Mouse (Mus musculus) midbrain, postnatal 0 days (tissue): Measurements from ENCODE around the gene Rnft2. TPM values are rescaled to one million over a fixed set of nuclear protein-coding genes. Genes with fewer than 3 reads are reported as not detected.
A peak's percentile ranks its signal among the peaks of the same experiment; 100 is the strongest.

Experiments
- ATAC-seq: fragments of 200-750 bp; cut with Nextera tagmentation; 2 replicates; pipeline ENCODE4 v1.8.0; 2017; ENCODE audit warnings: moderate number of reproducible peaks, mild to moderate bottlenecking, moderate TSS enrichment, moderate library complexity; ENCODE audit not compliant: low FRiP score
- DNase-seq: peaks from one replicate; pipeline ENCODE4 v3.0.0-alpha.2; 2015; ENCODE audit warnings: low spot score
- H3K27ac ChIP-seq: fragments of 300-500 bp; sonication (generic); 2 replicates; pipeline ENCODE4 v1.5.1; 2014; ENCODE audit warnings: low read depth, mild to moderate bottlenecking, low read length, mixed read lengths
- H3K27me3 ChIP-seq: fragments of 300-500 bp; sonication (generic); 2 replicates; pipeline ENCODE4 v1.6.1; 2014; ENCODE audit warnings: low read length, control low read depth, mixed read lengths; ENCODE audit not compliant: insufficient read depth
- H3K36me3 ChIP-seq: fragments of 300-500 bp; sonication (generic); 2 replicates; pipeline ENCODE4 v1.6.1; 2014; ENCODE audit warnings: low read length, control low read depth, mixed read lengths; ENCODE audit not compliant: insufficient read depth
- H3K4me1 ChIP-seq: fragments of 300-500 bp; sonication (generic); 2 replicates; pipeline ENCODE4 v1.6.1; 2014; ENCODE audit warnings: mild to moderate bottlenecking, control low read depth, antibody characterized with exemption, low read length, mixed read lengths; ENCODE audit not compliant: insufficient read depth
- H3K4me2 ChIP-seq: fragments of 300-500 bp; sonication (generic); 2 replicates; pipeline ENCODE4 v1.6.1; 2014; ENCODE audit warnings: low read depth, mild to moderate bottlenecking, low read length, mixed read lengths; ENCODE audit not compliant: poor library complexity, severe bottlenecking
- H3K4me3 ChIP-seq: fragments of 300-500 bp; sonication (generic); 2 replicates; pipeline ENCODE4 v1.5.1; 2014; ENCODE audit warnings: low read depth, mild to moderate bottlenecking, low read length, moderate library complexity
- H3K9ac ChIP-seq: fragments of 300-500 bp; sonication (generic); replicated peaks from 2 replicates; pipeline ENCODE4 v1.6.1; 2014; ENCODE audit warnings: mild to moderate bottlenecking, low read length, moderate library complexity, mixed read lengths; ENCODE audit not compliant: poor library complexity, severe bottlenecking
- H3K9me3 ChIP-seq: fragments of 300-500 bp; sonication (generic); 2 replicates; pipeline ENCODE4 v1.6.1; 2016; ENCODE audit warnings: low read length, control low read depth
- CTCF ChIP-seq: IDR thresholded peaks from 2 replicates; pipeline ENCODE4 v1.5.1; 2016; ENCODE audit warnings: antibody characterized with exemption, mild to moderate bottlenecking
- WGBS: fragments of 180-500 bp; shearing (Covaris S2); extraction: QIAGEN DNeasy Blood & Tissue Kit; methylation state at CpG from one replicate; pipeline ENCODE4 v1.1.7; 2014; 5-methylcytosine and 5-hydroxymethylcytosine counted together
- polyA plus RNA-seq: library from polyadenylated mRNA; unstranded; fragments of >200 nt; fragmentation: Nextera tagmentation; extraction: Ambion mirVana; gene quantifications from 2 replicates; pipeline ENCODE4 v1.2.1, GENCODE M21; 2015
- total RNA-seq: library from RNA; depleted of rRNA; stranded (reverse); fragments of >200 nt; gene quantifications from 2 replicates; pipeline ENCODE4 v1.2.3, GENCODE M21; 2014

The Rnft2 gene
- total and polyA plus RNA-seq, 2 experiments from 2014 or later = 14.3 to 125 TPM

- peaks cover 4% of the 10 kb centered on the region; the same call in 1 of the 2 replicates for H3K4me1 ChIP-seq
- TF ChIP-seq CTCF = peak; percentile 54
- DNase-seq (peak; percentile 51), ATAC-seq (peak; percentile 56; the same call in 1 of the 2 replicates)
- no peaks in the 10 kb centered on the region for H3K9me3 ChIP-seq
- peak overlapping the region; percentile 95 for H3K4me2 ChIP-seq
- peak overlapping the region; percentile 59 for H3K4me3 ChIP-seq
- H3K27me3 ChIP-seq = peaks cover 33% of the 10 kb centered on the region
- H3K9ac ChIP-seq = peak overlapping the region; percentile 74
- H3K27ac ChIP-seq = peak overlapping the region; percentile 47
- H3K36me3 ChIP-seq = no peaks in the 10 kb centered on the region
- WGBS = under 1% methylated on average over 107 of the region's 117 CpGs
Observed at GRCm38 (mm10) chr5:118169222-118170221, 75.4 kb downstream of the Rnft2 start.

- no peak overlapping the region for H3K4me2 ChIP-seq
- no peak overlapping the region for H3K4me3 ChIP-seq
- ATAC-seq = no peak
- H3K4me1 ChIP-seq = peaks cover 4% of the 10 kb centered on the region; the same call in 1 of the 2 replicates
- peak; percentile 74 for DNase-seq
- no peak overlapping the region for H3K27ac ChIP-seq
- H3K36me3 ChIP-seq = no peaks in the 10 kb centered on the region
- peaks cover 25% of the 10 kb centered on the region for H3K27me3 ChIP-seq
- 56% methylated on average over 8 of the region's 8 CpGs for WGBS
- H3K9me3 ChIP-seq = no peaks in the 10 kb centered on the region
- H3K9ac ChIP-seq = no peak overlapping the region
- TF ChIP-seq CTCF = no peak
Observed at GRCm38 (mm10) chr5:118167561-118167995, 77.3 kb downstream of the Rnft2 start.

- Histone ChIP-seq H3K9ac (no peak overlapping the region), H3K36me3 (no peaks in the 10 kb centered on the region), H3K27me3 (peaks cover 29% of the 10 kb centered on the region), H3K27ac (no peak overlapping the region), H3K4me2 (no peak overlapping the region), H3K4me1 (no peaks in the 10 kb centered on the region), H3K9me3 (no peaks in the 10 kb centered on the region), H3K4me3 (no peak overlapping the region)
- ATAC-seq (no peak), DNase-seq (no peak)
- TF ChIP-seq CTCF = peak; percentile 39
Observed at GRCm38 (mm10) chr5:118165462-118165861, 79.5 kb downstream of the Rnft2 start.

DNA sequence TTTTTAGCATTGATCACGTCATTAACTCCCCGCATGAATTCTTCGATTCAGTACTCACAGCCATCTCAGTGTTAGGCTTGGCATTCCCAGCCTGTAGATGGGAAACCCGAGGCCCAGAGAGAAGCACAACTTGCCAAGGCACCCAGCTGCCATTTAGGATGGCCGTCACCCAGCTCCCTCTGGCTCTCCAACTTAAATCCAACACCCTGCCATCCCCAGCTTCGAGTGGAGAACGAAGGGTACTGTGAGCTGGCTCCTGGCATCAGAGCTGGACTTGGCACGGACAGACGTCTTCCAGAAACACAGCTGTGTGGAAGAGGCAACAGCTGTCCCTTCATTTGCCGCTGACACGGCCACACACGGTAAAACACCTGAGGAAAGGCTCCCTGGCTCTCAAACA is 80.3 kb downstream of the Rnft2 start, which contains the start of gene Hrk:
TSS of gene Hrk (plus strand) at position 68 of the 400 bp plus-strand sequence.
- H3K36me3 ChIP-seq = no peaks in the 10 kb centered on the region
- ATAC-seq = no peak
- H3K9ac ChIP-seq = no peak within 1 kb of the TSS
- no peak within 1 kb of the TSS for H3K27ac ChIP-seq
- whole genome bisulfite sequencing = 63% methylated on average over 12 of the region's 12 CpGs
- no peak for TF ChIP-seq CTCF
- H3K4me2 ChIP-seq = no peak within 1 kb of the TSS
- no peak within 1 kb of the TSS for H3K4me3 ChIP-seq
- peaks cover 30% of the 10 kb centered on the region for H3K27me3 ChIP-seq
- H3K9me3 ChIP-seq = no peaks in the 10 kb centered on the region
- DNase-seq = no peak
- H3K4me1 ChIP-seq = no peaks in the 10 kb centered on the region

- no peak for TF ChIP-seq CTCF
- Histone ChIP-seq H3K4me1 (no peaks in the 10 kb centered on the region), H3K4me2 (no peak overlapping the region), H3K9me3 (no peaks in the 10 kb centered on the region), H3K27me3 (peaks cover 19% of the 10 kb centered on the region), H3K36me3 (no peaks in the 10 kb centered on the region), H3K9ac (no peak overlapping the region), H3K27ac (no peak overlapping the region), H3K4me3 (no peak overlapping the region)
- no peak for ATAC-seq
- WGBS = 38% methylated on average over 4 of the region's 4 CpGs
- no peak for DNase-seq
Observed at GRCm38 (mm10) chr5:118160691-118161090, 84.2 kb downstream of the Rnft2 start.

- no peaks in the 10 kb centered on the region for H3K9me3 ChIP-seq
- no peak for ATAC-seq
- no peak overlapping the region for H3K4me3 ChIP-seq
- no peak for TF ChIP-seq CTCF
- no peak for DNase-seq
- no peak overlapping the region for H3K9ac ChIP-seq
- H3K4me1 ChIP-seq = 0 out of 2 replicates have a peak, but pooled peaks cover 5% of the 10 kb centered on the region
- peaks cover 11% of the 10 kb centered on the region for H3K27me3 ChIP-seq
- peaks cover 3% of the 10 kb centered on the region; the same call in 1 of the 2 replicates for H3K36me3 ChIP-seq
- no peak overlapping the region for H3K27ac ChIP-seq
- no peak overlapping the region for H3K4me2 ChIP-seq
- 59% methylated on average over 4 of the region's 4 CpGs for WGBS
Observed at GRCm38 (mm10) chr5:118156976-118157375, 87.9 kb downstream of the Rnft2 start.
